ENCODE assay signal across 25 mouse cellular contexts in genomic region chr11:5294805-5295204, GRCm38 (mm10). TPM values are rescaled to one million over a fixed set of nuclear protein-coding genes. Genes with fewer than 3 reads are reported as not detected.
A peak's percentile ranks its signal among the peaks of the same experiment; 100 is the strongest.
DNase-seq lines count a peak whose midpoint lies in the region; ATAC-seq and TF ChIP-seq lines count a peak whose summit lies in the region.
"Had no signal": no experiment of that assay in that cellular context is flagged by ENCODE, and none has a peak within 500 bp of the region (broad histone marks: within the 10 kb centered on the region; RNA-seq: fewer than 3 reads in every experiment).

No protein-coding gene starts in this region.

- H3K27ac ChIP-seq in kidney, embryonic 15.5 days = peak overlapping the region; percentile 94; the same call in 1 of the 2 replicates
- no peak overlapping the region for H3K27ac ChIP-seq in neural tube, embryonic 15.5 days (replicated peaks)
- H3K27ac ChIP-seq: embryonic facial prominence, embryonic 15.5 days; forebrain, embryonic 10.5 days; heart, embryonic 10.5 days; heart, embryonic 15.5 days; hindbrain, embryonic 10.5 days; hindbrain, embryonic 14.5 days had no signal

- H3K36me3 ChIP-seq in kidney, embryonic 15.5 days = no peaks in the 10 kb centered on the region
- H3K36me3 ChIP-seq in C2C12 (ENCODE audit: control insufficient read depth, insufficient read depth) = no peaks in the 10 kb centered on the region
- H3K36me3 ChIP-seq in neural tube, embryonic 15.5 days = no peaks in the 10 kb centered on the region
- H3K36me3 ChIP-seq: embryonic facial prominence, embryonic 15.5 days; forebrain, embryonic 10.5 days; heart, embryonic 10.5 days; heart, embryonic 15.5 days; hindbrain, embryonic 10.5 days had no signal

- H3K9me3 ChIP-seq in kidney, embryonic 15.5 days (replicated peaks) = no peaks in the 10 kb centered on the region
- no peaks in the 10 kb centered on the region for H3K9me3 ChIP-seq in neural tube, embryonic 15.5 days (replicated peaks)
- H3K9me3 ChIP-seq: embryonic facial prominence, embryonic 15.5 days; forebrain, embryonic 10.5 days; heart, embryonic 10.5 days; heart, embryonic 15.5 days; hindbrain, embryonic 10.5 days had no signal

- no peaks in the 10 kb centered on the region for H3K27me3 ChIP-seq in kidney, embryonic 15.5 days
- no peaks in the 10 kb centered on the region for H3K27me3 ChIP-seq in C2C12 (ENCODE audit: control insufficient read depth, insufficient read depth, insufficient read length)
- H3K27me3 ChIP-seq in neural tube, embryonic 15.5 days (replicated peaks) = no peaks in the 10 kb centered on the region
- H3K27me3 ChIP-seq: embryonic facial prominence, embryonic 15.5 days; heart, embryonic 15.5 days had no signal

- H3K4me1 ChIP-seq in kidney, embryonic 15.5 days = peaks cover 56% of the 10 kb centered on the region
- H3K4me1 ChIP-seq in neural tube, embryonic 15.5 days = peaks cover 33% of the 10 kb centered on the region

- H3ac ChIP-seq in C2C12 (ENCODE audit: control insufficient read depth, insufficient read length, low read depth) = no peak overlapping the region

- H3K4me3 ChIP-seq in kidney, embryonic 15.5 days (replicated peaks) = no peak overlapping the region
- no peak overlapping the region for H3K4me3 ChIP-seq in C2C12 (ENCODE audit: insufficient read depth, poor library complexity, severe bottlenecking)
- no peak overlapping the region for H3K4me3 ChIP-seq in neural tube, embryonic 15.5 days (replicated peaks)
- H3K4me3 ChIP-seq: embryonic facial prominence, embryonic 15.5 days; erythroblast, embryonic 14.5 days; forebrain, embryonic 10.5 days; heart, embryonic 10.5 days; heart, embryonic 15.5 days; hindbrain, embryonic 10.5 days had no signal

- no peak overlapping the region for H3K9ac ChIP-seq in kidney, embryonic 15.5 days
- no peak overlapping the region for H3K9ac ChIP-seq in neural tube, embryonic 15.5 days (replicated peaks)
- H3K9ac ChIP-seq: embryonic facial prominence, embryonic 15.5 days; heart, embryonic 15.5 days; hindbrain, embryonic 14.5 days had no signal

- no peak for ATAC-seq in kidney, embryonic 15.5 days (replicated peaks; ENCODE audit: low FRiP score)
- no peak for ATAC-seq in neural tube, embryonic 15.5 days (ENCODE audit: low FRiP score)
- ATAC-seq: forebrain, embryonic 14.5 days; intestine, embryonic 16.5 days had no signal

- peaks cover 2% of the 10 kb centered on the region for H3K79me3 ChIP-seq in C2C12 (ENCODE audit: low read depth)

- 72% methylated on average over 3 of the region's 3 CpGs for WGBS in kidney, embryonic 15.5 days
- 78% methylated on average over 3 of the region's 3 CpGs for WGBS in neural tube, embryonic 15.5 days

- H3K4me2 ChIP-seq in kidney, embryonic 15.5 days = no peak overlapping the region
- H3K4me2 ChIP-seq in neural tube, embryonic 15.5 days = no peak overlapping the region
- H3K4me2 ChIP-seq: embryonic facial prominence, embryonic 15.5 days; heart, embryonic 15.5 days; hindbrain, embryonic 14.5 days had no signal

- H3K79me2 ChIP-seq in C2C12 (ENCODE audit: control insufficient read depth, insufficient read depth) = peaks cover 23% of the 10 kb centered on the region

- TF ChIP-seq CTCF in C2C12 (IDR thresholded peaks at IDR 0.05; ENCODE audit: control insufficient read depth, insufficient read depth, insufficient read length) = no peak

- DNase-seq in adrenal gland, adult 2 months = peak; percentile 61
- DNase-seq in adrenal gland, adult 8-10 months = no peak
- DNase-seq in kidney, postnatal 36 days = no peak
- peak; percentile 51 for DNase-seq in brain, adult 2 months (ENCODE audit: low read depth, low spot score)
- DNase-seq in ovary, adult 18-20 months (ENCODE audit: low spot score) = no peak
- DNase-seq: B cell, adult 2 months; cerebellum, adult 8-10 months; cerebellum, postnatal 14 days; embryo, embryonic 11 days; gastrocnemius, postnatal 10 days; heart, adult 18-20 months; heart, postnatal 14 days; kidney, adult 2 months had no signal

TF ChIP-seq in C2C12, 6 proteins besides CTCF, POLR2A, EP300 and RAD21:
- no peak for TF ChIP-seq USF1 (IDR thresholded peaks at IDR 0.05; ENCODE audit: low read depth)
- peak; percentile 40 for TF ChIP-seq MAX (IDR thresholded peaks at IDR 0.05)
- TF ChIP-seq MYOD1 (IDR thresholded peaks at IDR 0.05; ENCODE audit: control insufficient read depth, insufficient read length, low read depth) = peak; percentile 56
- TF ChIP-seq FOSL1 (IDR thresholded peaks at IDR 0.05; ENCODE audit: insufficient read depth, low read length, poor library complexity, severe bottlenecking) = peak; percentile 74
- TF ChIP-seq MYOG (IDR thresholded peaks at IDR 0.05; ENCODE audit: control insufficient read depth, extremely low read depth, insufficient read length) = no peak

RNA-seq across cellular contexts. Expression of gene Kremen1, which starts 33.4 kb away (rescaled TPM):
- 10 to 100 TPM; 15.8 to 24.6 TPM for total RNA-seq in adrenal gland, adult 2 months (2021)
- polyA plus RNA-seq in adrenal gland, adult 2 months (2012; rRNA removed) = 17.4 and 17.8 TPM in 2 replicates
- total RNA-seq in adrenal gland, adult 8-10 months (2022) = 10 to 100 TPM; 20.9 to 30.7 (median 26.3) TPM
- polyA plus RNA-seq in kidney, embryonic 15.5 days (2015; fragmentation: Nextera tagmentation; extraction: Ambion mirVana) = 21.8 and 22.9 TPM in 2 replicates
- 43.5 TPM for polyA plus RNA-seq in C2C12 (2012; fragmentation: generic; extraction: Trizol)
- polyA plus RNA-seq in neural tube, embryonic 15.5 days (2015; fragmentation: Nextera tagmentation; extraction: Ambion mirVana) = 5.7 and 10.2 TPM in 2 replicates

Comparison
In these comparisons a context has a peak if more than half of its experiments do, and no peak if none do; other contexts are left out.
1. DNase-seq: peak in adrenal gland, adult 2 months (single experiment) and brain, adult 2 months (single experiment); none in adrenal gland, adult 8-10 months (single experiment), kidney, postnatal 36 days (0 of 2) and ovary, adult 18-20 months (single experiment).